Mouse (Mus musculus) erythroblast, adult 5-6 weeks (primary cell): ENCODE data around the gene Bicdl1. TPM values are rescaled to one million over a fixed set of nuclear protein-coding genes. Genes with fewer than 3 reads are reported as not detected.

Experiments
- ATAC-seq: replicated peaks from 2 replicates; pipeline ENCODE4 v1.8.0; 2016; ENCODE audit warnings: moderate number of reproducible peaks, mild to moderate bottlenecking, moderate TSS enrichment, inconsistent platforms; ENCODE audit not compliant: poor library complexity, low FRiP score, severe bottlenecking
- total RNA-seq, 2 experiments: library from RNA; stranded (forward) in 1 of 2; stranded (reverse) in 1 of 2; fragments of 150-400 nt in 1 of 2; fragments of 200-764, 138-1000 nt in 1 of 2; gene quantifications; 2 replicates each; pipeline versions ENCODE4 v1.2.3 to v1.2.4; 2015 to 2017; ENCODE audit warnings: low replicate concordance in 2 of 2

Gene Bicdl1
- total RNA-seq, 2 experiments from 2014 or later = 0.34 to 0.96 TPM

GRCm38 (mm10) chr5:115685126-115685525, 46.3 kb downstream of the Bicdl1 start:
- no peak for ATAC-seq

- no peak for ATAC-seq
These were observed 59.6 kb downstream of the Bicdl1 start for GRCm38 (mm10) chr5:115671846-115672245.

- no peak for ATAC-seq
These were observed 61.0 kb downstream of the Bicdl1 start for GRCm38 (mm10) chr5:115670406-115670805.

- ATAC-seq = no peak
These were observed 61.4 kb downstream of the Bicdl1 start for GRCm38 (mm10) chr5:115669974-115670373.

- no peak for ATAC-seq
These were observed 62.4 kb downstream of the Bicdl1 start for GRCm38 (mm10) chr5:115668986-115669385.

- no peak for ATAC-seq
These were observed 63.5 kb downstream of the Bicdl1 start for GRCm38 (mm10) chr5:115667894-115668293.

GRCm38 (mm10) chr5:115667210-115667609, 64.2 kb downstream of the Bicdl1 start:
- no peak for ATAC-seq

GRCm38 (mm10) chr5:115666366-115667065, 64.9 kb downstream of the Bicdl1 start:
- ATAC-seq = no peak

- ATAC-seq = no peak
These were observed 68.8 kb downstream of the Bicdl1 start for GRCm38 (mm10) chr5:115662658-115663057.

- ATAC-seq = no peak
These were observed 73.1 kb downstream of the Bicdl1 start for GRCm38 (mm10) chr5:115658352-115658751.

- ATAC-seq = no peak
These were observed 74.2 kb downstream of the Bicdl1 start for GRCm38 (mm10) chr5:115657234-115657633.

GRCm38 (mm10) chr5:115656677-115657076, 74.7 kb downstream of the Bicdl1 start:
- ATAC-seq = no peak

GRCm38 (mm10) chr5:115653776-115654175, 77.6 kb downstream of the Bicdl1 start:
- ATAC-seq = no peak

- peak; percentile 95 for ATAC-seq
These were observed 78.5 kb downstream of the Bicdl1 start for GRCm38 (mm10) chr5:115652681-115653575.

- ATAC-seq = no peak
These were observed 79.6 kb downstream of the Bicdl1 start for GRCm38 (mm10) chr5:115651821-115652220.

GRCm38 (mm10) chr5:115650885-115651284, 80.5 kb downstream of the Bicdl1 start:
- ATAC-seq = no peak

- ATAC-seq = no peak
These were observed 81.7 kb downstream of the Bicdl1 start for GRCm38 (mm10) chr5:115649699-115650098.

GRCm38 (mm10) chr5:115648876-115649275, 82.5 kb downstream of the Bicdl1 start:
- ATAC-seq = no peak

GRCm38 (mm10) chr5:115644192-115644591, 87.2 kb downstream of the Bicdl1 start:
- no peak for ATAC-seq

GRCm38 (mm10) chr5:115635536-115635935, 95.9 kb downstream of the Bicdl1 start:
- no peak for ATAC-seq

GRCm38 (mm10) chr5:115634046-115634445, 97.4 kb downstream of the Bicdl1 start:
- ATAC-seq = peak; percentile 13; the same call in 1 of the 2 replicates
